Comparison of ENCODE assay signal across 11 mouse cellular contexts in the genomic region with DNA sequence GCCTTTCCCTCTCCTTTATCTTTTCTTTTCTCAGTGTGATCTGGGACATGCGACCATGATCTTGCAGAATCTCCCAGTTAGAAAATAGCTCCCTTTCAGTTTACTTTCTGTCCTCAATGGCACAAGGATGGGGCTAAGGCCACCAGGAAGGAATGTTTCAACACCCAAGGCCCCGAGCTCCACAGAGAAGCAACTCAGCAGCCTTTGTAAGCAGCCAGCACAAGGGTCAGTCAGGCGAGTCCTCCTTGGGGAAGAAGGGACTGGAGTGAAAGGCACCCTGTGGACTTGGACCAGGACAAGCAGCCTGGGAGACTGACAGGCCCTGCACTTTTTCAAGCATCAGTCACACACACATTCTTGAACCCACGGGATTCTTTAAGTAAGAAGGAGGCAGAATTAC. TPM values are rescaled to one million over a fixed set of nuclear protein-coding genes. Genes with fewer than 3 reads are reported as not detected.
DNase-seq lines count a peak whose midpoint lies in the region; ATAC-seq and TF ChIP-seq lines count a peak whose summit lies in the region.
"Had no signal": no experiment of that assay in that cellular context is flagged by ENCODE, and none has a peak within 500 bp of the region (broad histone marks: within the 10 kb centered on the region; RNA-seq: fewer than 3 reads in every experiment).

No protein-coding gene starts in this region.

- WGBS in heart, embryonic 12.5 days, result 25% methylated on average over 4 of the region's 4 CpGs
- WGBS in spleen, adult 2 months, result 72% methylated on average over 4 of the region's 4 CpGs

- peak overlapping the region; percentile 22; the same call in 1 of the 2 replicates for H3K27ac ChIP-seq in heart, embryonic 12.5 days (ENCODE audit: poor library complexity, severe bottlenecking)
- H3K27ac ChIP-seq in spleen, adult 2 months (ENCODE audit: insufficient read depth, low read length), result peak overlapping the region; percentile 91

- H3K9me3 ChIP-seq in heart, embryonic 12.5 days (replicated peaks), result no peaks in the 10 kb centered on the region

- no peak for ATAC-seq in heart, embryonic 12.5 days (ENCODE audit: insufficient number of reproducible peaks, low FRiP score)

- DNase-seq in heart, adult 9 months (ENCODE audit: low spot score in 2 of 2), result no peak
- DNase-seq in spleen, adult 2 months (ENCODE audit: low read depth in 1 of 2, low spot score in 2 of 2), result no peak
- no peak for DNase-seq in spleen, adult 12 weeks (ENCODE audit: low spot score)
- peak; percentile 81 for DNase-seq in kidney, adult 9 months
- DNase-seq in natural killer cell, adult 2 months (ENCODE audit: low spot score in 2 of 2), result no peak
- no peak for DNase-seq in frontal cortex, postnatal 25 days (ENCODE audit: low spot score in 2 of 2)
- DNase-seq: adrenal gland, postnatal 25 days; cerebellum, adult 11 months; lung, embryonic 14.5 days; right cerebral cortex, adult 18-20 months had no signal

- TF ChIP-seq POLR2A in spleen, adult 2 months (IDR thresholded peaks at IDR 0.05; ENCODE audit: low read depth, low read length), result no peak

- H3K4me2 ChIP-seq in heart, embryonic 12.5 days, result no peak overlapping the region
- H3K4me2 ChIP-seq: lung, embryonic 14.5 days had no signal

- no peaks in the 10 kb centered on the region for H3K27me3 ChIP-seq in heart, embryonic 12.5 days (replicated peaks)
- H3K27me3 ChIP-seq in spleen, adult 2 months (ENCODE audit: control insufficient read depth, insufficient read depth, low read length), result no peaks in the 10 kb centered on the region

- peaks cover 95% of the 10 kb centered on the region for H3K4me1 ChIP-seq in heart, embryonic 12.5 days (replicated peaks)
- peaks cover 72% of the 10 kb centered on the region for H3K4me1 ChIP-seq in spleen, adult 2 months (ENCODE audit: control insufficient read depth, insufficient read depth, insufficient read length)

- peak overlapping the region; percentile 45; the same call in 1 of the 2 replicates for H3K9ac ChIP-seq in heart, embryonic 12.5 days
- H3K9ac ChIP-seq: lung, embryonic 14.5 days had no signal

- no peak for TF ChIP-seq CTCF in spleen, adult 2 months (IDR thresholded peaks at IDR 0.05; ENCODE audit: extremely low read depth, insufficient read depth, insufficient read length, insufficient replicate concordance)

- no peak overlapping the region for H3K4me3 ChIP-seq in heart, embryonic 12.5 days
- no peak overlapping the region for H3K4me3 ChIP-seq in spleen, adult 2 months (ENCODE audit: extremely low read depth, insufficient read depth, insufficient read length)

- H3K36me3 ChIP-seq in heart, embryonic 12.5 days, result no peaks in the 10 kb centered on the region
- peaks cover 16% of the 10 kb centered on the region; the same call in 1 of the 2 replicates for H3K36me3 ChIP-seq in spleen, adult 2 months (ENCODE audit: control insufficient read depth, insufficient read depth, low read length)

RNA-seq across cellular contexts. Expression of gene Sh3bp5, which starts 16.6 kb away (rescaled TPM):
- 29.9 and 30.2 TPM in 2 replicates for polyA plus RNA-seq in heart, embryonic 12.5 days (2016; fragmentation: Nextera tagmentation; extraction: Ambion mirVana)
- 36.0 and 43.0 TPM in 2 replicates for polyA plus RNA-seq in spleen, adult 2 months (2012; rRNA removed)
